Mouse (Mus musculus) ES-E14 (cell line): ENCODE results near the gene Cisd1.

Source experiments
- CHD2 ChIP-seq: IDR thresholded peaks from 2 replicates; pipeline ENCODE4 v1.6.1; 2014; ENCODE audit warnings: mild to moderate bottlenecking, low read depth, low read length, inconsistent platforms
- HCFC1 ChIP-seq: IDR thresholded peaks from 2 replicates; pipeline ENCODE4 v1.6.1; 2012; ENCODE audit warnings: low read length, inconsistent platforms, borderline replicate concordance; ENCODE audit not compliant: insufficient read depth
- MAFK ChIP-seq: IDR thresholded peaks from 2 replicates; pipeline ENCODE4 v1.6.1; 2014; ENCODE audit warnings: mild to moderate bottlenecking, low read depth, low read length, inconsistent platforms; ENCODE audit not compliant: insufficient read depth
- ZNF384 ChIP-seq: IDR thresholded peaks from 2 replicates; pipeline ENCODE4 v1.6.1; 2012; ENCODE audit warnings: low read depth, low read length, inconsistent platforms

- TF ChIP-seq HCFC1 (no peak; the same call in 1 of the 2 replicates), ZNF384 (no peak), MAFK (no peak), CHD2 (no peak)
Observed at GRCm38 (mm10) chr10:71347509-71347949, 2.8 kb upstream of the Cisd1 start, which contains the start of gene Ipmk.
